Mouse (Mus musculus): Measurements from ENCODE around the gene Fto.
A peak's percentile ranks its signal among the peaks of the same experiment; 100 is the strongest.

Fto gene

GRCm38 (mm10) chr8:91504360-91504759 is 191.0 kb downstream of the Fto start:
- DNase-seq = no peak

GRCm38 (mm10) chr8:91504891-91505290 is 191.6 kb downstream of the Fto start:
- no peak for DNase-seq

GRCm38 (mm10) chr8:91505411-91505954 is 192.2 kb downstream of the Fto start:
- no peak for DNase-seq

- no peak for DNase-seq
These were observed 192.8 kb downstream of the Fto start for GRCm38 (mm10) chr8:91505997-91506672.

- no peak for DNase-seq
These were observed 193.4 kb downstream of the Fto start for GRCm38 (mm10) chr8:91506682-91507257.

- DNase-seq = no peak
These were observed 194.4 kb downstream of the Fto start for GRCm38 (mm10) chr8:91507681-91508097.

- no peak for DNase-seq
These were observed 195.0 kb downstream of the Fto start for GRCm38 (mm10) chr8:91508284-91508683.

- DNase-seq = no peak
These were observed 196.0 kb downstream of the Fto start for GRCm38 (mm10) chr8:91509206-91509899.

GRCm38 (mm10) chr8:91509900-91510260 is 196.6 kb downstream of the Fto start:
- no peak for DNase-seq

- no peak for DNase-seq
These were observed 197.4 kb downstream of the Fto start for GRCm38 (mm10) chr8:91510716-91511115.

GRCm38 (mm10) chr8:91511943-91512342 is 198.6 kb downstream of the Fto start:
- DNase-seq = no peak

GRCm38 (mm10) chr8:91514752-91515478 is 201.6 kb downstream of the Fto start:
- DNase-seq = no peak

- DNase-seq = no peak
These were observed 203.1 kb downstream of the Fto start for GRCm38 (mm10) chr8:91516422-91516821.

GRCm38 (mm10) chr8:91518085-91518484 is 204.8 kb downstream of the Fto start:
- peak; percentile 36 for DNase-seq

- DNase-seq = no peak
These were observed 208.9 kb downstream of the Fto start for GRCm38 (mm10) chr8:91522201-91522600.

GRCm38 (mm10) chr8:91524056-91524864 is 210.9 kb downstream of the Fto start:
- DNase-seq = no peak

GRCm38 (mm10) chr8:91524865-91525250 is 211.5 kb downstream of the Fto start:
- DNase-seq = no peak

- DNase-seq = no peak
These were observed 212.1 kb downstream of the Fto start for GRCm38 (mm10) chr8:91525342-91525817.

GRCm38 (mm10) chr8:91528967-91529366 is 215.6 kb downstream of the Fto start:
- DNase-seq = no peak

GRCm38 (mm10) chr8:91529699-91530098 is 216.4 kb downstream of the Fto start:
- DNase-seq = no peak

GRCm38 (mm10) chr8:91530656-91531055 is 217.3 kb downstream of the Fto start:
- no peak for DNase-seq

GRCm38 (mm10) chr8:91531971-91532370 is 218.6 kb downstream of the Fto start:
- DNase-seq = peak; percentile 72
